13 mouse cellular contexts compared by ENCODE assay signal in genomic region chr17:74265636-74266035, GRCm38 (mm10). TPM values are rescaled to one million over a fixed set of nuclear protein-coding genes. Genes with fewer than 3 reads are reported as not detected.
A peak's percentile ranks its signal among the peaks of the same experiment; 100 is the strongest.
DNase-seq lines count a peak whose midpoint lies in the region; ATAC-seq and TF ChIP-seq lines count a peak whose summit lies in the region.
"Had no signal": no experiment of that assay in that cellular context is flagged by ENCODE, and none has a peak within 500 bp of the region (broad histone marks: within the 10 kb centered on the region; RNA-seq: fewer than 3 reads in every experiment).

No protein-coding gene starts in this region.

- H3K4me1 ChIP-seq in heart, embryonic 12.5 days (replicated peaks) = peaks cover 29% of the 10 kb centered on the region
- H3K4me1 ChIP-seq in embryonic fibroblast, embryonic 13.5 days (ENCODE audit: control insufficient read depth, insufficient read depth, low read length) = peaks cover 12% of the 10 kb centered on the region

- H3K27me3 ChIP-seq in heart, embryonic 12.5 days (replicated peaks) = no peaks in the 10 kb centered on the region
- H3K27me3 ChIP-seq: Patski; stomach, embryonic 15.5 days had no signal

- 0 out of 2 replicates have a peak overlapping the region, but pooled peaks have one; percentile 25 for H3K9ac ChIP-seq in heart, embryonic 12.5 days
- H3K9ac ChIP-seq: stomach, embryonic 15.5 days had no signal

- 0 out of 2 replicates have a peak, but pooled peaks cover 2% of the 10 kb centered on the region for H3K36me3 ChIP-seq in heart, embryonic 12.5 days
- H3K36me3 ChIP-seq in macrophage (ENCODE audit: inconsistent target) = no peaks in the 10 kb centered on the region
- H3K36me3 ChIP-seq: stomach, embryonic 15.5 days had no signal

- H3K9me3 ChIP-seq in heart, embryonic 12.5 days (replicated peaks) = no peaks in the 10 kb centered on the region
- H3K9me3 ChIP-seq: stomach, embryonic 15.5 days had no signal

- intact Hi-C loops in heart, postnatal 14 days (cut with DNase I) = no loop called here
- intact Hi-C loops in left cerebral cortex, adult 2 months (cut with DNase I) = no loop called here

- no peak overlapping the region for H3K4me3 ChIP-seq in heart, embryonic 12.5 days
- no peak overlapping the region for H3K4me3 ChIP-seq in layer of hippocampus, adult 2 months
- H3K4me3 ChIP-seq in embryonic fibroblast, embryonic 13.5 days (ENCODE audit: insufficient read depth, low read length) = no peak overlapping the region
- no peak overlapping the region for H3K4me3 ChIP-seq in macrophage (ENCODE audit: inconsistent target)
- H3K4me3 ChIP-seq in left cerebral cortex, adult 2 months = no peak overlapping the region
- H3K4me3 ChIP-seq: stomach, embryonic 15.5 days had no signal

- no peak for ATAC-seq in heart, embryonic 12.5 days (ENCODE audit: insufficient number of reproducible peaks, low FRiP score)
- ATAC-seq: CD4-positive, CD25-positive, alpha-beta regulatory T cell, adult 4 months had no signal

- no peak for TF ChIP-seq POLR2A in embryonic fibroblast, embryonic 13.5 days (IDR thresholded peaks at IDR 0.05; ENCODE audit: low read depth, low read length)

- no peak for TF ChIP-seq CTCF in layer of hippocampus, adult 2 months (conservative IDR thresholded peaks at IDR 0.05)
- TF ChIP-seq CTCF in embryonic fibroblast, embryonic 13.5 days (IDR thresholded peaks at IDR 0.05; ENCODE audit: borderline replicate concordance, insufficient read depth, low read length) = no peak
- no peak for TF ChIP-seq CTCF in left cerebral cortex, adult 2 months (IDR thresholded peaks at IDR 0.05)

- no peak for DNase-seq in heart, postnatal 14 days
- DNase-seq in layer of hippocampus, adult 2 months (ENCODE audit: low spot score in 2 of 2) = no peak
- DNase-seq in layer of hippocampus, adult 9-10 months (ENCODE audit: low spot score) = no peak
- DNase-seq in left cerebral cortex, adult 2 months (ENCODE audit: extremely low spot score in 1 of 2, low spot score in 2 of 2) = no peak
- DNase-seq in urinary bladder, adult 18-20 months (ENCODE audit: low spot score in 2 of 2) = no peak
- DNase-seq: adrenal gland, adult 2 months; thymus, postnatal 36 days had no signal

- 59% methylated on average over 1 of the region's 1 CpGs for WGBS in heart, embryonic 12.5 days
- 47% methylated on average over 1 of the region's 1 CpGs for WGBS in macrophage (ENCODE audit: missing documents)

- no peak overlapping the region for H3K4me2 ChIP-seq in heart, embryonic 12.5 days
- H3K4me2 ChIP-seq: stomach, embryonic 15.5 days had no signal

- peak overlapping the region; percentile 71 for H3K27ac ChIP-seq in heart, embryonic 12.5 days (ENCODE audit: poor library complexity, severe bottlenecking)
- peak overlapping the region; percentile 72; the same call in 1 of the 2 replicates for H3K27ac ChIP-seq in layer of hippocampus, adult 2 months
- H3K27ac ChIP-seq in embryonic fibroblast, embryonic 13.5 days (ENCODE audit: insufficient read depth, low read length) = peak overlapping the region; percentile 66
- 0 out of 2 replicates have a peak overlapping the region, but pooled peaks have one; percentile 24 for H3K27ac ChIP-seq in macrophage
- no peak overlapping the region for H3K27ac ChIP-seq in left cerebral cortex, adult 2 months

- peaks cover 100% of the 10 kb centered on the region for H3K79me2 ChIP-seq in macrophage (ENCODE audit: inconsistent target)

RNA-seq across cellular contexts. Expression of gene Memo1, which starts 29.7 kb away (rescaled TPM):
- 66.1 and 66.9 TPM in 2 replicates for polyA plus RNA-seq in heart, embryonic 12.5 days (2016; fragmentation: Nextera tagmentation; extraction: Ambion mirVana)
- total RNA-seq in heart, postnatal 14 days (2021) = 10 to 100 TPM; 62.6 to 68.7 TPM
- total RNA-seq in layer of hippocampus, adult 2 months (2021) = 10 to 100 TPM; 50.5 to 52.3 TPM
- polyA plus RNA-seq in embryonic fibroblast, embryonic 13.5 days (2011; ENCODE audit: insufficient read length, low read depth, missing spikeins) = 111 and 114 TPM in 2 replicates
- 100 to 1,000 TPM in 14 of 26 experiments, 10 to 100 TPM in 12; 69.4 to 140 (median 101) TPM for total RNA-seq in macrophage (2018; cell fraction: chromatin; rRNA removed)
- 10 to 100 TPM; 45.8 to 60.4 (median 53.2) TPM for total RNA-seq in macrophage (2018; cell fraction: cytosol; rRNA removed)
- total RNA-seq in macrophage (2018; cell fraction: nucleus; rRNA removed) = 100 to 1,000 TPM in 2 of 26 experiments, 10 to 100 TPM in 24; 39.8 to 128 (median 70.4) TPM
- 43.0 to 85.8 TPM (median 55.8 TPM) in 3 replicates for polyA plus RNA-seq in macrophage (2018)
- 10 to 100 TPM; 43.3 to 46.9 TPM for total RNA-seq in left cerebral cortex, adult 2 months (2021)

RNA-seq across cellular contexts. Expression of gene Dpy30, which starts 58.1 kb away (rescaled TPM):
- polyA plus RNA-seq in heart, embryonic 12.5 days (2016; fragmentation: Nextera tagmentation; extraction: Ambion mirVana) = 202 and 205 TPM in 2 replicates
- 10 to 100 TPM; 50.1 to 51.6 TPM for total RNA-seq in heart, postnatal 14 days (2021)
- total RNA-seq in layer of hippocampus, adult 2 months (2021) = 10 to 100 TPM; 49.0 to 53.1 TPM
- 62.6 and 66.2 TPM in 2 replicates for polyA plus RNA-seq in embryonic fibroblast, embryonic 13.5 days (2011; ENCODE audit: insufficient read length, low read depth, missing spikeins)
- 10 to 100 TPM in 3 of 26 experiments, 1 to 10 TPM in 21, not detected in 2; 1.4 to 18.5 (median 6.5) TPM for total RNA-seq in macrophage (2018; cell fraction: chromatin; rRNA removed)
- 10 to 100 TPM; 33.6 to 73.2 (median 46.1) TPM for total RNA-seq in macrophage (2018; cell fraction: cytosol; rRNA removed)
- total RNA-seq in macrophage (2018; cell fraction: nucleus; rRNA removed) = 10 to 100 TPM in 11 of 26 experiments, 1 to 10 TPM in 15; 1.7 to 18.9 (median 7.5) TPM
- polyA plus RNA-seq in macrophage (2018) = 46.3 to 83.5 TPM (median 55.5 TPM) in 3 replicates
- total RNA-seq in left cerebral cortex, adult 2 months (2021) = 10 to 100 TPM; 42.6 to 45.6 TPM
